Mouse (Mus musculus): ENCODE data around the gene Pik3r6. TPM values are rescaled to one million over a fixed set of nuclear protein-coding genes. Genes with fewer than 3 reads are reported as not detected.

Gene Pik3r6
- total RNA-seq, 4 experiments from 2014 or later, result 1.5 to 6.2 (median 2.5) TPM

DNA sequence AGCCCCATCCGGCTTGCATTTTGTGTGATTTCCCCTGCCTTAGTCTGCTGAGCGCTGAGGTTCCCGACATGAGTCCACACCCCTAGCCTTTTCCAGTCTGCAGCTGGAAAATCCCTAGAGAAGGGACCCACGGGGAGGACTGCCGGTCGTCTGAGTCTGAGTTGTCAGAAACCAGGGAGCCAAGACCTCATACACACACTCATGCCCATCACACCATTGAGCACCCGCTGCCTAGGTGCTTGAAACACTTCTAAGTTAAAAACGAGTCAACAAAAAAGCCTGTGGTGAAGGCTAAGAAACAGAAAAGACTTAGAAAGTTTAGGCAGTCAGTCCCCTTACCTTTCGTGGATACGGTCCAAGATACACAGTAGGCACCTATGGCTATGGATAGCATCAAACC, 15.1 kb upstream of the Pik3r6 start:
- DNase-seq (ENCODE audit: low spot score in 2 of 2), result no peak

DNA sequence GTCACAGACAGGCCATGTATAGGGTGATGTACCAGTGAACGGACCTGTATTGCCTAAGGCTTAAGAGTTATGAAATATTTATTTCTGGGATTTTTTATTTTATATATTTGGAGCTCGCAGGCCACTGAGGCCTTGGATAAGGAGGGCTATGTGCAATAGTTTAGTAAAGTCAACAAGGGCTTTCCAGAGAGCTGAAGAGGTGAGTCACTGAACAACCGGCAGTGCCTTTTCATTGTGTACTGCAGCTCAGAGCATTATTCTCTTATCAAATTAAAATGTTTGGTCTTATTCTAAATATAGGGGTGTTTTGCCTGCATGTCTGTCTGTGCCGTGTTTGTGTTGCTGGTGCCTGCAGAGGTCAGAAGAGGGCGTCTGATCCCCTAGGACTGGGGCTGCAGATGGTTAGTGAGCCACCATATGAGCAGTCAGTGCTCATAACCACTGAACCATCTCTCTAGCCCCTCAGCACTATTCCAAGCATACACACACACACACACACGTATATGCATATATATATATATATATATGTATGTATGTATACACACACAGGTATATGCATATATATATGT, 14.5 kb upstream of the Pik3r6 start:
- no peak for DNase-seq (ENCODE audit: low spot score in 2 of 2)

DNA sequence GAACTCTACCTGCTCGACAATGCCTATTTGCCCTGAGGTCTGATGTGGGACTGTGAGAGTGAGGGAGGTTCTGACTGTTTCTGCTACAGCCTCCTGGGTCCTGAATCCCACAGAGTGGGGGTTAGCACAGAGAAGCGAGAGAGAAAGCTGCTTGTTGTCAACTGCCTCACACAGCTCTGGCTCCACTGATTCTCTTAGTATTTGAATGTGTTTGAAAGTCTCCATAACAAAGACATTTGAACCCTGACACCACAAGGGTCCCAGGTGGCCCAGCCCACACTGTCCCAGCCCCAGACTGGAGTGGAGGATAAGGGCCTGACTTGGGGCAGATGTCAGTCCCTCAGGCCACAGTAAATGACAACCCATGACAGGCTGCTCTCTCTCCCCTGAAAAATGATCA, 13.6 kb upstream of the Pik3r6 start:
- no peak for DNase-seq (ENCODE audit: low spot score in 2 of 2)

DNA sequence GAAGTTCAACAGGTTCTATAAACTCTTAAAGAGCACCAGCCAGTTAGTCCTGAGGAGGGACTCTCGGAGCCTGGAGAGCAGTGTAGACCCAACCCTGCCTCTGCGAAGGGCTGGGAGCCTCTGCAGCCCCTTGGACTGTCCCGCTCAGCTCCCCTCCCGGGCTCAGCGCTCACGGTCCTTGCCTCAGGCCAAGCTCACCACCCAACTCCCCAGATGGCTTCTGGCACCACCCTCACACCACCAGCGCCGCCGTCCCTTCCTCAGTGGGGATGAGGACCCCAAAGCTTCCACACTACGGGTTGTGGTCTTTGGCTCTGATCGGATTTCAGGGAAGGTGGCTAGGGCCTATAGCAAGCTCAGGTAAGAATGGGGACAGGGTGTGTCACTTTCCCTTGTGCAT, 10.2 kb upstream of the Pik3r6 start:
- DNase-seq (ENCODE audit: low spot score in 2 of 2), result no peak

DNA sequence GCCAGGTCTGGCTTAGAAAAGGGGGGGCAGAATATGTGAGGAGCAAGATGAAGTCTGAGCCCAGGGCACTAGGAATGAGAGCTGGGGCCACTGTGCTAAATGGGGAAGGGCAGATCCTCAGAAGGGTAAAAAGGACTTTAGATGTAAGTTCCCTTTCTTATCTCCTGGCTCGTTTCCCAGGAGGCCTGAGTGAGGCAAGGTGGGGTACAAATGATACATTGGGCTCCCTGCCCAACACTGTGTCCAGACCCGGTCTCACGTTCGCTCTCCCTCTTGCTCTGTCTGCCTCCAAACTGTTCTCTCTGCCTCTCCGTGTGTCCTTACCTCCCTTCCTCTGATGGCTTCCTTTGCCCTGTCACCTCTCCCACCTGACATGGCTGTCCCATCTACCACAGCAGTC, 9.1 kb upstream of the Pik3r6 start:
- no peak for DNase-seq (ENCODE audit: low spot score in 2 of 2)

DNA sequence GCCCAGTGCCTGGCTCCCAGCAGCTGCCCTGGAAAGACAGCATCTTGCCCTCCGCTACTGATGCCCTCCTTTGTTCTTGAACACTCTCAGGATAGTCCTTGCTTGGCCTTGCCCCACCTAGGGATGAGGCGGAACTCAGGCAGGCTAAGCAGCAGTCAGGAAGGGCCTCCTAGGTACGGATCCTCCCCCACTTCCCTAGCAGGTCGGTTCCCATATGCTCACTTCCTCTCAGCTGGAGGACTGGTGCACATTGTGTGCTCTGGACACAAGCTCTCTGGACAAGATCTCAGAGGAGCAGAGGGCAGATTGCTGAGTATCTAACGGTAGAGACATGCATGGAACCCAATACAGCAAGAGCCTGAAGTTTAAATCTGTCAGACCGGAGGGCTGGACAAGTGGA, 5.7 kb upstream of the Pik3r6 start:
- DNase-seq (ENCODE audit: low spot score in 2 of 2), result no peak

DNA sequence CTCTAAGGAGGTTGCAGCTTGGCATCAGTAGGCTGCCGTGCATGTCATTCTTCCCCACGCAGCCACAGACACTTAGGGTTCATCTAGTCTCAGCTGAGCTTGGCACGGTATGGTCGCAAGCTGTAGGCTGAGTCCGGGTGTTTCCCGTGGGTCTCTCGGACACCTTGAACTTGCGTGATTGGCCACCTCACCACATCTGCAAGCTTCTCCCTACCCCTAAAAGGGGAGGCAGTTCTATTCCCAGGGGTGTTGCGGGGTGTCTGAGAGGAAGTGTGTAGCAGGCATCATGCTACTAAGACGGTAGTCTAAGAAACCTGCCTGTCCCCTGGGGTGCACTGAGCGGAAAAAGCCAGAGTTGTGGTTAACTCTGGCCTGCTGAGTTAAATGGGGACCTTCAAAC, 4.3 kb upstream of the Pik3r6 start:
- no peak for DNase-seq (ENCODE audit: low spot score in 2 of 2)

DNA sequence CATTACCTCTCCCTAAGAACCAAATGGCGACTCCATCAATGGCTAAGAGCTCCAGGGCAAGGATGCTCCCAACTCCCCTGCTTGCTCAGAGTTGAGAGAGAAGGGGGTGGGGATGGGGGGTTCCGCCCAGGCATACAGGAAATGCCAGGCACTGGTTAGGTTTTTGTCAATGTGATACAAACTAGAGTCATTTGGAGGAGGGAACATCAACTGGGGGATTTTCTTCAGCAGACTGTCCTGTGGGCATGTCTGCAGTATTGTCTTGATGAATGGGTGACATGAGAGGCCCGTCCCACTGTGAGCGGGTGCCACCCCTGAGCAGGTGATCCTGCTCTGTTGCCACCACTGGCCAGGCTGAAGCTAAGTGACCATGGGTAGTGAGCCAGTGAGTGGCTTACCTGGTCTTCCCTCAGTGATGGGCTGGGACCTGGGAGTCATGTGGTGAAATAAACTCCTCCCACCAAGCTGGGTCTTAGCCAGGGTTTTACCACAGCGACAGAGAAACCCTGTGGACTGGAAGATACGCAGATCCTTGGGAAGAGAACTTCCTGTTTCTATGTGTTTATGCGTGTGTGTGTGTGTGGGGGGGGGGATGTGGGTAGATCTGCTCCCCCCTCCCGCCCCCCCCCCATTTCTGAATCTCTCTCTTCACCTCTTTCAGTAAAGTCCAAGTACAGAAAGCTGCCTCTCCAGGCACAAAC, 3.7 kb upstream of the Pik3r6 start:
- DNase-seq (ENCODE audit: low spot score in 2 of 2), result no peak

DNA sequence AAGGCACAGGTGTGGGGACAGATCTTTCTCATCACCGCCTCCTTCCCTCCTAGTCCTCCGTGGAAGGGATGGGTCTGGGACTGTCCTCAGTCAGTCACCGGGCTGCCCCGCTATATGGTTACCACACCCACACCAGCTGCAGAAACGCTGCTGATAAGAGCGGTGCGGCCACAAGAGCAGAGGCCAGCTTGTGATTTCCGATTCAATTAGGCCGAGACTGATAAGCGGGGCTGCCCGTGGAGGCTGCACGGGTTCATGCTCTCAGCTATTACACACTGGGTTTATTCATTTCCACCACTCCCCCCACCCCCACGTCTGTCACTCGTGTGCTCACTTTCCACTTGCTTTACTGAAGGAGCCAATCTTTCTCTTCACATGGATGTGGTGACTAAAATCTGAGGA, 1.9 kb upstream of the Pik3r6 start:
- no peak for DNase-seq (ENCODE audit: low spot score in 2 of 2)

DNA sequence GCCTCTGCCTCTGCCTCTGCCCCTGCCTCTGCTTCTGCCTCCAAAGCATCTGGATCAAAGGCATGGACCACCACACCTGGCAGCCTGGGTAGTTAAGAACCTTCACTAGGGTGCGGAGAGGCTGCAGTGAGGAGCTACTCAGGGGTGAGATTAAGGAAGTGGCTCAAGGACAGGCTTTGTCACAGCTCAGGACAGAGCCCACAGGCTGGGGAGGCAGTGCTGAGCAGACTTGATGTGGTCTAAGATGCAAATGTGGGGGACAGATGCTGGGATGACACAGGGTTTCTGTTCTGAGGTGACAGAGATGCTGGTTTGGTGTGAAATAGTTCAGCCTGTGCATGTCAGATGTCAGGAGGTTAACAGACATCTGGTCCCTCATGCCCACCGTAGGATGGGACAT, 411 bp upstream of the Pik3r6 start:
- no peak for DNase-seq (ENCODE audit: low spot score in 2 of 2)

DNA sequence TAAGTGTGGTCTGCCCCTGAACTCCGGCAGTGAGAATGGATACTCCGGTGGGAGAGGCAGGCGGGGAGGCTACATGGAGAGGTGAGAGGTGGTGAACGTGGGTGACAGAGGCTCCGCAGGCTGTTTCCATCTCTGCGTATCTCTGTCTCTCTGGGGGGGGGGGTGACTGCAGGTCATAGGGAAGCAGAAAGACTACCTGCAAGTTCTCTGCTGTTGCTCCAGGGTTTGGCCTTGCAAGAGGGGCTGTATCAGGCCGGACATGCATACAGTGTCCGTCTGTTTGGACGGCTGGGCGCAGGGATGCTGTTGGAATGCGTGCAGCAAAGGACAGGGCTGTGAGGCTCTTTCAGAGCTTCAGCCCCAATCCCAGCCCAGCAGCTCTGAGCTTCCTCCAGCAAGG, 2.1 kb downstream of the Pik3r6 start:
- DNase-seq (ENCODE audit: low spot score in 2 of 2), result no peak

DNA sequence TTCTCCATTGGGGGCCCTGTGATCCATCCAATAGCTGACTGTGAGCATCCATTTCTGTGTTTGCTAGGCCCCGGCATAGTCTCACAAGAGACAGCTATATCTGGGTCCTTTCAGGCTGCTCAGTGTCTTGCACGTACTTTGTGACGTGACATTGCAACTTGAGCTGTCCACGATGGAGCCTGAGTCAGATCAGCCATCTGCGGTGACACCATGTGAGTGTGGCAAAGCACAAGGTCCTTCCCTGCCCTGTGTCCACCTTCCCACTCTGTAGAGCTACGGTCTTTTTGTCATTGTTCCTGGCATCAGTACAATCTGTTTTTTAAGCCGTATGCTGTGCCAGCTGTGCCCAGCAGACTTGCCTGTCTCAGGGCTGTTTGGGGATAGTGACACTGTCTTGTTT, 4.4 kb downstream of the Pik3r6 start:
- DNase-seq (ENCODE audit: low spot score in 2 of 2), result no peak

DNA sequence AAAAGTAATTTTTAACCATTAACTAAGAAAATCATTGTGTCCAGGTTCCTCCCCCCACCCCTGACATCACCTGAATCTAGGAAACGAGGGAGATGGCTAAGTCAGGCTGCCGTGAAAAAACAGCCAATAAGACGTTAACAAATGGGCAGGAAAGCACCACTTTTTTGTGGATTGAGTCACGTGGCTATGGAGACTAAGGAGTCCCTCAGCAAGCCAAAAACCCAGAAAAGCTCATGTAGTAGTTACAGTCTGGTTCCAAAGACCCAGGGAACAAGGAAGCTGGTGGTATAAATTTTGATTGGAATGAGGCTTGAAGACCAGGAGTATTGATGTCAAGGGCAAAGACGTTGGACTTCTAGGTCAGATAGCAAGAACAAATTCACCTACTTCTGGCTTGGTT, 5.8 kb downstream of the Pik3r6 start:
- DNase-seq (ENCODE audit: low spot score in 2 of 2), result no peak

DNA sequence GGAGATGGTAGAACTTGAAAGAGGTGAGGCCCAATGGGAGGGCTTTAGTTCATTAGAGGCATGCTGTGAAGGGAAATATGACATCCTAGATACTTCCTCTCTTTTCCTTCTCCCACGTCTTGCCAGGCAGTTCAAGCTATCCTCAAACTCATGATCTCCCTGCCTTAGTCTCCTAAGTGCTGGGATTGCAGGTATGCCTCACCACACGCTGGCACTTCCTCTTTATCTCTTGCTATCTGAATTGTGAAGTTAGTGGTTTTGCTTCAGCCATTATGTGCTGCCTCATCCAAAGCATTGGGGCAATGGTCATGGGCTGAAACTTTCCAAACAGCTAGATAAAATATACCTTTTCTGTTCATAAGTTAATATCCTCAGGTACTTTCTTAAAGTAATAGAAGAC, 6.4 kb downstream of the Pik3r6 start:
- DNase-seq (ENCODE audit: low spot score in 2 of 2), result no peak

DNA sequence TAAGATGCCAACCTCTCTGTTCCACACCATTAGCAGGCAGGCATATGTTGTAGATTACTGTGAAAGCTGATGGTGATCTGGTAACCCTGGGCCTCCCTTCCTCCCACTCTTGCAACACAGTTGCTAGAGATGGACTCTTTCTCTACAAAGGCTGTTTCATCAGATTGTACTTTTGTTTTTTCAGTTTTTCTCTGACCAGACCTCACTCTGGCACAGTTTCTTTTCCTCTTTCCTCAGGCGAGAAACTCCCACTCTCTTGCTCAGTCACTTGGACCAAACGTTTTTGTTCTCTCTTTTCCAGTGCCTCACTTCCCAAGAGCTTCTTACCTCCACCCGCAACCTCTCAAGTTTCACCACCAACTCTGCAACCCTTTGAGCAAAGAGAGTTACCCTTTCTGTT, 11.2 kb downstream of the Pik3r6 start:
- no peak for DNase-seq (ENCODE audit: low spot score in 2 of 2)

DNA sequence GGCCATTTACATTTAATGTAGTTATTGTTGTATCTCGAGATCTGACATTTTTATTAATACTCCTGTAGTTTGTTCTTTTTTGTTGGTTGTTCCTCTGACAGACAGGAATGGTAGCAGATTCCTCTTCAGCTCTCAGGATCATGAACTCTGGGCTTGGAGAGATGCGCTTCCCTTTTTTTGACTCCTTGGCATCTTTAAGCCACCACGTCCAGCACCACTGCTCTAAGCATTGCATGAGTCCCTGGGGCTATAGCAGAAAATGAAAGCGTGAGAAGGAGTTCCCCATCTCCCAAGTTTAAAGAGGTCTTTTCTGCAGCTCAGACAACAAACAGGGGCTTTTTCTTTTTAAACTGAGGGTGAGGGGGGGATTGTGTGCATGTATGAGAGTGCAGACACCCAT, 16.5 kb downstream of the Pik3r6 start:
- no peak for DNase-seq (ENCODE audit: low spot score in 2 of 2)

DNA sequence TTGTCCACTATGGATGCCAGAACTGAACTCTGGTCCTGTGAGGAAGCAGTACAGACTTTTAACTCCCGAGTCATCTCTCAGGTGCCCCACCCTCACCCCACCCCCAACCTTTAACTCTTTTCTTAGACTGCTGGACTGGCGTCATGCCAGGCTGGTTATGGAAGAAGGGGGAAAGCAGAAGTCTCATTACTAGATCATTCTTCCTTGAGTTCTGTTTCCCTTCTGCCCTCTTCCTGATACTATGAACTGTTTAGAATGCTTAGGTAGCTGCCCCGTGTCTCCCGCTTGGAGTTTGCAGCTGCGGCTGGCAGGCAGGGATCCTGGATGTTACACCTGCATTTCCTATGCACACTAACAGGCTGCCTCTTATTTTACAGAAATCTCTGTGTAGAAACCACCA, 17.0 kb downstream of the Pik3r6 start:
- DNase-seq (ENCODE audit: low spot score in 2 of 2), result no peak

DNA sequence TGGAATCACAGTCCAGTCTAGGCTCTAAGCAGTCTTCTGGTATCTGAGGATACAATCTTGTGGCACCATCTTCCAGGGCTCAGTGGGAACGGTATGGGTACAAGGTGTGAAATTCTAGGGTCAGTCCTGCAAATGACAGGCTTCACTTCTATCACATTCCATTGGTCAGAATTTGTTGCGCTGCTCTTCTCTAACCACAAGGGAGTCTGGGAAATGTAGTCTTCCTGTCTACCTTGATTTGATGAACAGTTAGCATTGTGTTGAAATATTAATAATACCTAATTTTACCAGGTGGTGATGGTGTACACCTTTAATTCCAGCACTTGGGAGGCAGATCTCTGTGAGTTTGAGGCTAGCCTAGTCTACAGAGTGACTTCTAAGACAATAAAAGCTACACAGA, 17.6 kb downstream of the Pik3r6 start:
- DNase-seq (ENCODE audit: low spot score in 2 of 2), result no peak

DNA sequence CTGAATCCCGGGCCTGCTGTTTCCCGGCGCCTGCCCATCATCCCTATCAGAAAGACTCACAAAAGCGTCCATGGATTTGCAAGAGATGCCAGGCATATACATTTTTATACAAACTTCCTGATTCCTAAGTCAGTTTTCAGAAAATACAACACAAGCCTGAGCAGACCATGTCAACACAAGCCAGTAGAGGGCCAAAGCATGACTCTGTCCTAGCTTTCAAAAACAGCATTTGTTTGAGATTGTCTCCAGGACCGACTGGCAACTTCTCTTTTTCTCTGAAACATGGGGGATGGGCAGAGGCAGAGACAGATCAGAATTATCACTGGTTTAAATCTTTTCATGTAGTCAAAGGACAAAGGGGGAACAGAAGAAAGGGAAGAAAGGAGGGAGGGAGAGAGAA, 18.5 kb downstream of the Pik3r6 start:
- DNase-seq (ENCODE audit: low spot score in 2 of 2), result no peak

DNA sequence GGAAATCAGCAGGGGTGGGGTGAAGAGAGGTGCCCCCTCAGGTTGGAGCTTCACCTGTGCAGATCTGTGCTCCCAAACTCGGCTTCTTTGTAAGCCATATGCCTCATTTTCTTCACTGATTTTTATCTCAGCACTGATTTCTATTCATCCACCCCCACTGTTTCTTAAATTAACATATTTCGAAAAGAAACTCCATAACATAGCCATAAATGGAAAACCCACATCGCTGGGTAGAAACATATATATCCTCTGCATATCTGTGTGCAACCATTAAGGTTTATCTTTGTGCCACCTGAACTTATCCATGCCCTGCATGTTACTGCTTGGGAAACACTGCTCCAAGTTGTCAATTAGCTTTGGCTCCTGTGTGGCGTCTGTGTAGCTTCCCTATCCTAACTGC, 23.6 kb downstream of the Pik3r6 start:
- DNase-seq (ENCODE audit: low spot score in 2 of 2), result no peak

DNA sequence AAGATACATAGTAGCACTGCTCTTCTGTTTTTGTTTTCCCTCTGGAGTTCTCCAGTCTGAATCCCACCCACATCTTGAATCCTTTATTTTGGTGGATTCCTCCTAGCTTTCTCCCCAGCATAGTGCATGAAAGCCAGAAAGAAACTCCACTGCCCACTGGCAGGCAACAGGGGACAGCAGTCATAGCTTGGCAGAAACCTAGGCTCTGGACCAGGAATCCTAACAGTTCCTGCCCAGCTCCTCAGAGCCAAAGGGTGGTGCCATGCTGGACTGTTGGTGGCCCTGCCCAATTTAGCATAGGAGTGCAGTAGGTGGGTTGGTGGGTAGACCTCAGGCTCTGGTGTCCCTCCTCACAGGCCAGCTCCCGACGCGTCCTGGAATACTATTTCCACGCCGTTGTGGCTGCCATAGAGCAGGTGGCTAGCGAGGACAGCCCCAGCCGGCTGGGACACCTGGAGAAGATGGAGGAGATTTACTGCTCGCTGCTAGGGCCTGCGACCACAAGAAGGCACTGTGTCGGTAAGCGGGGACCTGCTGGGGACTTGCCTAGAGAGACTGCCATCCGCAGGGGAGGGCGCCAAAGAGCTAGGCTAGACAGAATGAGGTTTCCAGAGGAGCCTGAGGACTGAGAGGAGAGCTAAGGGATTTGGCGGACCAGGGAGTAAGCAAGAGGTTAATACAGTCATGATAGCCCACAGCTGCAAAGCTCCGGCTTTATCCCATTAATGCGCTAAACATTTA, 28.4 kb downstream of the Pik3r6 start:
- peak in 1 of 2 experiments; percentile 59 for DNase-seq (ENCODE audit: low spot score in 2 of 2)

DNA sequence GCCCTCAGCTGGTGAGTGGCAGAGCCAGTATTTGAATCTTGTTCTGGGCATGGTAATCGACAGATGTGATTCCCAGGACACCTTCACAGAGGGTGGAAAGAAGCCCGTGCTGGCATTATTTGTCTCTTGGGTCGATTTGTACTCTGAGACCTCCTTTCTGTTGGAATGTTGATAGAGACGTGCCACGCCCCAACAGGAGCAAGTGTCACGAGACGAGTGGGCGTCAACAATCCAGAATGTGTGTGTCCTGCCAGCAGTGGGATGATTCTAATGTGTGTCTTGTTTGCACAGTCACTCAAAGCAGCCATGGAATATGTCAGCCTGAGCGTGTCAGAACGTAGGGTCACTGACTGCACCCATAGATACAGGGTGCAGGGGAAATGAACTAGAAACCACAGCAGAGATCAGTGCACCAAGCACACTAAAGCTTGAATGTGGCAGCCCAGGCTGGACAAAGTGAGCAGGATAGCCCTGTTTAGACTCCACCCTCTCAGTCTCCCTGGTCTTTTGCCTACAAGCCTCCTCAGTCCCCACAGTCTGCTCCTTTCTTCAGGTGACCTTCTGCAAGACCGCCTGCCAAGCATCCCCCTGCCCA, 29.2 kb downstream of the Pik3r6 start:
- DNase-seq (ENCODE audit: low spot score in 2 of 2), result no peak

DNA sequence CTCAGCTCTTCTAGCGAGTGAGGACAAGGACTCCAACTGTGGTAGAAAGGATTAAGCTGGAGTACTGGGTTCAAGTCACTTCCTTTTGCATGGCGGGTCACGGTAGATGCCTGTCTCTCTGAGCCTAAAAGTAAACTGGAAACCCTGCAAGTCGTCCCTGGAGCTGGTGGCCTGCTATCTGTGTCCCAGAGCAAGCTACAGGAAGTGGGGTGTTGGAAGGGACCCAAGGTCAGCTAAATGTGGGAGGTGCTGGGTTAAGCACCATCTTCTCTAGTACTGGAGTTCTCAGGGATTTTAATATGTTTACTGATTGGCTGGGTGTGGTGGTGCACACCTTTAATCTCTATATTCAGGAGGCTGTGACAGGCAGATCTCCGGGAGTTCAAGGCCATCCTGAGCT, 30.0 kb downstream of the Pik3r6 start:
- DNase-seq (ENCODE audit: low spot score in 2 of 2), result no peak
